Mouse (Mus musculus): ENCODE measurements at regions not wholly inside any gene's neighbourhood (a gene's known extent, or its start where the extent isn't known, plus 50 kb on each side); places are given as distances from the start of the nearest gene placed in this dataset.

GRCm38 (mm10) chr4:34475792-34476448, 74.8 kb upstream of the Akirin2 start:
- DNase-seq, result no peak
- intact Hi-C loops (cut with DNase I), result no loop called here

GRCm38 (mm10) chr4:34484273-34484672, 66.5 kb upstream of the Akirin2 start:
- intact Hi-C loops (cut with DNase I), result no loop called here
- no peak for DNase-seq

- no peak for DNase-seq
- intact Hi-C loops (cut with DNase I), result no loop called here
Observed at GRCm38 (mm10) chr4:34485574-34485973, 65.2 kb upstream of the Akirin2 start.

- intact Hi-C loops (cut with DNase I), result no loop called here
- DNase-seq, result peak; percentile 8 to 9
Observed at GRCm38 (mm10) chr4:34494961-34495723, 55.6 kb upstream of the Akirin2 start.

GRCm38 (mm10) chr4:34498325-34498724, 52.4 kb upstream of the Akirin2 start:
- intact Hi-C loops (cut with DNase I), result no loop called here
- DNase-seq, result no peak

GRCm38 (mm10) chr4:34498781-34499180, 52.0 kb upstream of the Akirin2 start:
- no peak for DNase-seq
- intact Hi-C loops (cut with DNase I), result no loop called here

- intact Hi-C loops (cut with DNase I), result no loop called here
- DNase-seq, result no peak
Observed at GRCm38 (mm10) chr4:34499731-34500130, 51.0 kb upstream of the Akirin2 start.
